Mouse (Mus musculus): ENCODE results near the gene Prcp. TPM values are rescaled to one million over a fixed set of nuclear protein-coding genes. Genes with fewer than 3 reads are reported as not detected.

The Prcp gene
- polyA plus RNA-seq, 1 experiment from 2014 or later, result 22.8 TPM

Other genes starting within 250 kb of the Prcp start
- 2.9 and 3.1 TPM in 2 replicates for gene Ankrd42, start 237.3 kb upstream of the Prcp start, polyA plus RNA-seq (2015; fragmentation: Nextera tagmentation; extraction: Ambion mirVana)
- 15.4 and 15.9 TPM in 2 replicates for gene Pcf11, start 204.5 kb upstream of the Prcp start, polyA plus RNA-seq (2015; fragmentation: Nextera tagmentation; extraction: Ambion mirVana)
- gene Rab30, start 132.9 kb upstream of the Prcp start, polyA plus RNA-seq (2015; fragmentation: Nextera tagmentation; extraction: Ambion mirVana), result 30.3 and 37.3 TPM in 2 replicates
- gene Ddias, start 223 bp upstream of the Prcp start, polyA plus RNA-seq (2015; fragmentation: Nextera tagmentation; extraction: Ambion mirVana), result 8.7 and 9.2 TPM in 2 replicates
- gene Fam181b, start 205.4 kb downstream of the Prcp start, polyA plus RNA-seq (2015; fragmentation: Nextera tagmentation; extraction: Ambion mirVana), result 2.0 and 2.2 TPM in 2 replicates